Comparison of ENCODE assay signal across 8 mouse cellular contexts in the genomic region with DNA sequence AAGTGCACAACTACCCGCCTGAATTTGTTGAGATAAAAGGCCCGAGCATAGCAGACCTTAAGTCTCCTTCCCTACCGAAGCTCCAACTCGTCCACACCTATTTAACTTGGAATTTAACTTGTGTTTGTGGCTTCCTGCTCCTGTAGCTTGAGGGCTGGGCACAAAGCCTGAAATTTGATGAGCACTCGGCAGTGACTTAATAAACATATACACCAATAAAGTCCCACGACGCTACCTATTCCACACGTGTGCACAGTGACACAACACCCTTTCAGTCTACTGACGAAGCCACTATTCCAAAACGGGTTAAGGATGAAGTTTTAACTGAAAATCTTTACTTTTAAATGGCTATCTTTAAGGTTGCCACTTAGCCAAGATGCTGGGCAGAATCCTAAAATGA. TPM values are rescaled to one million over a fixed set of nuclear protein-coding genes. Genes with fewer than 3 reads are reported as not detected.
A peak's percentile ranks its signal among the peaks of the same experiment; 100 is the strongest.
DNase-seq lines count a peak whose midpoint lies in the region; ATAC-seq and TF ChIP-seq lines count a peak whose summit lies in the region.

No protein-coding gene starts in this region.

- peak overlapping the region; percentile 26 for H3K4me3 ChIP-seq in liver, adult 2 months (ENCODE audit: insufficient read depth, low read depth, low read length)
- H3K4me3 ChIP-seq in embryonic facial prominence, embryonic 10.5 days: peak overlapping the region; percentile 78
- H3K4me3 ChIP-seq in intestine, embryonic 15.5 days (replicated peaks): peak overlapping the region; percentile 68
- H3K4me3 ChIP-seq in neural tube, embryonic 12.5 days: peak overlapping the region; percentile 62

- intact Hi-C loops in left cerebral cortex, postnatal 25 days (cut with DNase I): loop anchor here (1.0 to 5.0 kb wide), 4 partner anchors 23 to 191 kb away; a partner anchor contains a TSS

- H3K27me3 ChIP-seq in liver, adult 2 months (ENCODE audit: control insufficient read depth, insufficient read depth, low read length): no peaks in the 10 kb centered on the region
- no peaks in the 10 kb centered on the region for H3K27me3 ChIP-seq in embryonic facial prominence, embryonic 10.5 days (replicated peaks; ENCODE audit: low read depth, poor library complexity, severe bottlenecking)
- no peaks in the 10 kb centered on the region for H3K27me3 ChIP-seq in intestine, embryonic 15.5 days (replicated peaks)
- no peaks in the 10 kb centered on the region for H3K27me3 ChIP-seq in neural tube, embryonic 12.5 days (replicated peaks)

- no peak overlapping the region for H3K27ac ChIP-seq in liver, adult 2 months (replicated peaks; ENCODE audit: insufficient read depth, low read depth, low read length)
- H3K27ac ChIP-seq in embryonic facial prominence, embryonic 10.5 days (replicated peaks): peak overlapping the region; percentile 81
- no peak overlapping the region for H3K27ac ChIP-seq in intestine, embryonic 15.5 days
- H3K27ac ChIP-seq in neural tube, embryonic 12.5 days: no peak overlapping the region

- DNase-seq in liver, adult 2 months (ENCODE audit: extremely low read depth, low read depth, low spot score): no peak
- DNase-seq in liver: no peak
- DNase-seq in embryonic facial prominence, embryonic 10.5 days (ENCODE audit: low spot score): no peak
- DNase-seq in layer of hippocampus, postnatal 36 days: no peak
- no peak for DNase-seq in right cerebral cortex, adult 18-20 months
- DNase-seq in left cerebral cortex, postnatal 25 days (ENCODE audit: low spot score in 2 of 2): no peak

- H3K36me3 ChIP-seq in liver, adult 2 months (ENCODE audit: control insufficient read depth, insufficient read depth, low read length): no peaks in the 10 kb centered on the region; the same call in 1 of the 2 replicates
- peaks cover 39% of the 10 kb centered on the region for H3K36me3 ChIP-seq in embryonic facial prominence, embryonic 10.5 days (replicated peaks)
- H3K36me3 ChIP-seq in intestine, embryonic 15.5 days: peaks cover 23% of the 10 kb centered on the region
- peaks cover 28% of the 10 kb centered on the region for H3K36me3 ChIP-seq in neural tube, embryonic 12.5 days

- peaks cover 6% of the 10 kb centered on the region for H3K4me1 ChIP-seq in liver, adult 2 months (ENCODE audit: control insufficient read depth, insufficient read depth, low read length)
- H3K4me1 ChIP-seq in embryonic facial prominence, embryonic 10.5 days: peaks cover 17% of the 10 kb centered on the region
- H3K4me1 ChIP-seq in intestine, embryonic 15.5 days (replicated peaks): no peaks in the 10 kb centered on the region; the same call in 1 of the 2 replicates
- peaks cover 13% of the 10 kb centered on the region for H3K4me1 ChIP-seq in neural tube, embryonic 12.5 days

- no peaks in the 10 kb centered on the region for H3K79me2 ChIP-seq in liver, adult 2 months (ENCODE audit: control insufficient read depth, insufficient read depth, low read length)

- ATAC-seq in intestine, embryonic 15.5 days: peak; percentile 5; the same call in 1 of the 2 replicates
- ATAC-seq in neural tube, embryonic 12.5 days (ENCODE audit: low FRiP score, low read depth): no peak

- peak overlapping the region; percentile 81 for H3K4me2 ChIP-seq in intestine, embryonic 15.5 days (replicated peaks)
- H3K4me2 ChIP-seq in neural tube, embryonic 12.5 days (replicated peaks): peak overlapping the region; percentile 86

- H3K9ac ChIP-seq in liver, adult 2 months (ENCODE audit: low read depth, low read length): peak overlapping the region; percentile 64
- H3K9ac ChIP-seq in intestine, embryonic 15.5 days: peak overlapping the region; percentile 61
- H3K9ac ChIP-seq in neural tube, embryonic 12.5 days: peak overlapping the region; percentile 62

- 3% methylated on average over 10 of the region's 10 CpGs for WGBS in liver, adult 2 months
- 16% methylated on average over 10 of the region's 10 CpGs for WGBS in embryonic facial prominence, embryonic 10.5 days
- 5% methylated on average over 10 of the region's 10 CpGs for WGBS in intestine, embryonic 15.5 days
- WGBS in neural tube, embryonic 12.5 days: 17% methylated on average over 10 of the region's 10 CpGs

- TF ChIP-seq POLR2A in liver, adult 2 months (IDR thresholded peaks at IDR 0.05; ENCODE audit: extremely low read depth, insufficient read depth, low read length): no peak

- no peak for TF ChIP-seq CTCF in liver, adult 2 months (IDR thresholded peaks at IDR 0.05; ENCODE audit: low read depth, low read length)

- H3K9me3 ChIP-seq in embryonic facial prominence, embryonic 10.5 days: no peaks in the 10 kb centered on the region
- no peaks in the 10 kb centered on the region for H3K9me3 ChIP-seq in intestine, embryonic 15.5 days
- H3K9me3 ChIP-seq in neural tube, embryonic 12.5 days: no peaks in the 10 kb centered on the region

RNA-seq across cellular contexts. Expression of a gene that starts 0.7 kb away (rescaled TPM):
- 3.0 and 4.4 TPM in 2 replicates for total RNA-seq in liver, adult 2 months (2014; rRNA removed)
- polyA plus RNA-seq in liver, adult 2 months (2012; rRNA removed): 4.6 and 8.6 TPM in 2 replicates
- polyA plus RNA-seq in embryonic facial prominence, embryonic 10.5 days (2016; fragmentation: Nextera tagmentation; extraction: Ambion mirVana): 33.7 and 37.4 TPM in 2 replicates
- 21.1 and 22.0 TPM in 2 replicates for polyA plus RNA-seq in intestine, embryonic 15.5 days (2015; fragmentation: Nextera tagmentation; extraction: Ambion mirVana)
- polyA plus RNA-seq in neural tube, embryonic 12.5 days (2016; fragmentation: Nextera tagmentation; extraction: Ambion mirVana): 19.9 and 23.5 TPM in 2 replicates
- 10 to 100 TPM; 10.4 to 11.1 TPM for total RNA-seq in layer of hippocampus, postnatal 36 days (2021)
- 10 to 100 TPM; 10.5 to 10.7 TPM for total RNA-seq in left cerebral cortex, postnatal 25 days (2021)

RNA-seq across cellular contexts. Expression of a gene that starts 22.7 kb away (rescaled TPM):
- total RNA-seq in liver, adult 2 months (2014; rRNA removed): 12.5 and 14.6 TPM in 2 replicates
- polyA plus RNA-seq in liver, adult 2 months (2012; rRNA removed): 4.5 and 4.8 TPM in 2 replicates
- 51.4 and 54.7 TPM in 2 replicates for polyA plus RNA-seq in embryonic facial prominence, embryonic 10.5 days (2016; fragmentation: Nextera tagmentation; extraction: Ambion mirVana)
- polyA plus RNA-seq in intestine, embryonic 15.5 days (2015; fragmentation: Nextera tagmentation; extraction: Ambion mirVana): 45.1 and 53.4 TPM in 2 replicates
- polyA plus RNA-seq in neural tube, embryonic 12.5 days (2016; fragmentation: Nextera tagmentation; extraction: Ambion mirVana): 69.5 and 72.3 TPM in 2 replicates
- 100 to 1,000 TPM; 100 to 105 TPM for total RNA-seq in layer of hippocampus, postnatal 36 days (2021)
- total RNA-seq in left cerebral cortex, postnatal 25 days (2021): 100 to 1,000 TPM; 111 TPM

Comparison
In these comparisons a context has a peak if more than half of its experiments do, and no peak if none do; other contexts are left out.
1. H3K4me3 ChIP-seq: peak in every context shown above with its lines; median percentile 78 in embryonic facial prominence, embryonic 10.5 days; 68 in intestine, embryonic 15.5 days; 62 in neural tube, embryonic 12.5 days; 26 in liver, adult 2 months.